Mouse (Mus musculus) brain, embryonic 14.5 days (tissue): ENCODE data around the gene Ephb2. TPM values are rescaled to one million over a fixed set of nuclear protein-coding genes. Genes with fewer than 3 reads are reported as not detected.
A peak's percentile ranks its signal among the peaks of the same experiment; 100 is the strongest.

Source experiments
- DNase-seq: peaks from one replicate; pipeline ENCODE4 v3.0.0-alpha.2; 2011; ENCODE audit warnings: low read depth
- CTCF ChIP-seq: fragments of 200-500 bp; IDR thresholded peaks from 2 replicates; pipeline ENCODE4 v1.5.1; 2012; ENCODE audit warnings: inconsistent platforms, mild to moderate bottlenecking, moderate library complexity, borderline replicate concordance; ENCODE audit not compliant: insufficient read depth, insufficient read length; ENCODE audit errors: extremely low read depth
- POLR2A ChIP-seq: fragments of 200-500 bp; IDR thresholded peaks from 2 replicates; pipeline ENCODE4 v1.6.1; 2012; ENCODE audit warnings: mild to moderate bottlenecking, inconsistent platforms, borderline replicate concordance; ENCODE audit not compliant: poor library complexity, insufficient read depth, insufficient read length, severe bottlenecking; ENCODE audit errors: extremely low read depth
- polyA plus RNA-seq: library from polyadenylated mRNA; depleted of rRNA; stranded (reverse); fragments of >200 nt; gene quantifications from 2 replicates; pipeline ENCODE4 v1.2.3, GENCODE M21; 2012

Gene Ephb2
- polyA plus RNA-seq, 1 experiment: 141 TPM

DNA sequence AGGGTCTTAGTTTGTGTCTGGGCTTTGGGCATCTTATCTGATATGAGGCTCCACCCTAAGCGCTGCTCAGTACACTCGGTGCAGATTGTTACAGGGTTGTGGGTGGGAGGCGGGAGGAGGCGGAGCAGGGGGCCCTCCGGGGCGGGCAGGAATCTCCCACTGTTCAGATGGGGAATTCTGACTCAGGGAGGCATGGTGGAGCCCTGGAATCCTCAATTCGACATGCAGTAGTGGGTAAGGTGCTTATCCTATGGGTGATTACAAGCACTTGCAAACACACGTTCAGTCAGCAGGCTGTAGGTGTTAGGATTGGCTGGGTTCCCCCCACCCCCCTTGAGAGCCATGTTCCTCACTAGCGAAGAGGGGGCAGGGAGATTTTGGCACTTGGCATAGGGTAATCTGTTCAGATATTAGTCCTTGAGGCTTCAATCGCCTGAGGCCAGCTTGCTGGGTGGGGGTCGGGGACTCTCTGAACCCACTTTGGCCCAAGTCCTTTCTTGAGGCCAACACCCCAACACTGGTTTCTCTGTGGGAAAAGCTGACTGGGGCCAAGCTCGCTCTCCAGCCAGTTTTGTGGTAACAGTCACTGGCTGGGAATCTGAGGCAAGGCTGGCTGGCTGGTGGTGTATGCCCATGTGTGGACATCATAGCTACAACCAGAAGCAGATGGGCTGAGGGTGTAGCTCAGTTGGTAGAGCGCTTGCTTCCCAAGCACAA, 186.2 kb downstream of the Ephb2 start:
- no peak for TF ChIP-seq CTCF
- no peak for TF ChIP-seq POLR2A
- DNase-seq: peak; percentile 14

- TF ChIP-seq POLR2A: no peak
- TF ChIP-seq CTCF: peak; percentile 94
- peak; percentile 80 for DNase-seq
Measured at GRCm38 (mm10) chr4:136648922-136649479, 186.8 kb downstream of the Ephb2 start.

DNA sequence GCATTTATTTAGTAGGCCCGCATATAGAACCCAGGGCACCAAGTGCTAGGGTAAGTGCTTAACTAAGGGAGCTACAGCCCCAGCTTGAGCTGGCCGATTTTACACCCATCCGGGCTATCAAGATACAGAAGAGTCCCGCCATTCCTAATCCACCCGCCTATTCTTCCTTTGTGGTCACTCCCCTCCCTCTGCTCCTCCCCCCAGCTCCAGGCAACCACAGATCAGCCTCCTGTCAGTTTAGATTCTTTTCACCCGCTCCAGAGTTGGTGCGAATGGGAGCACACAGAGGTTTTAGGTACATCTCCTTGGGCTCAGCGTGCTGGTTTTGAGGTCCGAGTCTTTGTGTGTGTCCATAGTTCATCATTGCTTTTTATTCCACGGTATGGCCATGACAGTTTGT, 196.9 kb downstream of the Ephb2 start:
- TF ChIP-seq CTCF (no peak), POLR2A (no peak)
- peak; percentile 76 for DNase-seq

- peak; percentile 13 for DNase-seq
- no peak for TF ChIP-seq POLR2A
- no peak for TF ChIP-seq CTCF
Measured at GRCm38 (mm10) chr4:136638230-136638750, 197.5 kb downstream of the Ephb2 start.

DNA sequence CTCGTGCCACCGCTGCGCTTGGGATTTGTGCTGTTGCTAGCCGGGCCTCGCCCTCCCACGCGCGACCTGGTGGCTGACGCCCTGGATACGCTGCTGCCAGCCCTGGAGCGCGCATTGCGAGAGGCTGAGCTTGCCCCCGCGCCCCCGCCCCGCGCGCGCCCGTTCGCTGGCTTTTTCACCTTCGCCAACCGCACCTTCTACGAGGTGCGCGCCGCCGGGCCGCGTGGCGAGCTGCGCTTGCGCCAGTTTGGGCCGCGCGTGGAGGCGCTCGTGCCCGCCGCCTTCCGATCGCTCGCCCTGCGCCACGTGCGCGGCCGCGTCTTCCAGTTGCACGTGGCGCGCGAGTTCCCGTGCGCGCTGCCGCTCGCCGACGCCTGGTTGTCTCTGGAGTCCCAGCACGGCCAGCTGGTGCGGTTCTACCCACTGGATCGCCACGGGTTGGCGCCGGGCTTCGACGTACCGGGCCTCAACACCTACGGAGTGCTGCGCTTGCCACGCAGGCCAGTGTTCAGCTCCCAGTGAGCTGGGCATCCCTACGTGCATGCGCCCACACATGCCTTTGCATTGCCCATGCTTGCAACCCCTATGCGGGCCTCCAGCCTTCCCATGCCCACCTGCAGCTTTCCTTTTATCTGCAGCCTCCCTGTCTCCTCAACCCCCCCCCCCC, 198.1 kb downstream of the Ephb2 start:
- peak; percentile 94 for DNase-seq
- TF ChIP-seq POLR2A: 0 out of 2 replicates have a peak, but pooled peaks have one; percentile 12
- TF ChIP-seq CTCF: no peak

DNA sequence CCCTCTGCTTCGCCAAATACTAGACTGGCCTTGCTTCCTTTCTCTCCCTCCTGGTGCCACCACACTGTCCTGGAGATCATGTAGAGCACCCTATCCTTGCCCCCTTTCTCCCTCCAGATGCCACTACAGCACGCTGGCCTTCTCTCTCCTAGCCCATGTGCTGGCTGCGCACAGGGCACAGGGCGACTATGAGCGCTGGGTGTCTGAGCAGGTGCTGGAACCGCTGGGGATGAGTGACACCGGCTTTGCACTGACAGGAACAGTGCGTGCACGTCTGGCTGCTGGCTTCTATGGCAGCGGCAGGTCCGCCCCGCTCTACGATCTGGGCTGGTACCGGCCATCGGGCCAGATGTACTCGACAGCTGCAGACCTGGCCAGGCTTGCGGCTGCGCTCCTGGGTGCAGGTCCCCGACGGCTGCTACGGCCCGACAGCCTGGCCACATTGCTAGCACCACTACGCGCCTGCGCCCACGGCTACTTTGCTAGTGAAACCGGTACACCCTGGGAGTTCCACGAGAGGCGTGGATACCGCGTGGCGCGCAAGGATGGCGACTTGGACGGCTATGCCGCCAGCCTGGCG, 198.7 kb downstream of the Ephb2 start:
- DNase-seq: no peak
- TF ChIP-seq CTCF: no peak
- TF ChIP-seq POLR2A: no peak

GRCm38 (mm10) chr4:136636511-136636910, 199.3 kb downstream of the Ephb2 start:
- TF ChIP-seq POLR2A (no peak), CTCF (no peak)
- DNase-seq: no peak

GRCm38 (mm10) chr4:136635995-136636394, 199.8 kb downstream of the Ephb2 start:
- no peak for TF ChIP-seq CTCF
- TF ChIP-seq POLR2A: no peak
- peak; percentile 15 for DNase-seq

DNA sequence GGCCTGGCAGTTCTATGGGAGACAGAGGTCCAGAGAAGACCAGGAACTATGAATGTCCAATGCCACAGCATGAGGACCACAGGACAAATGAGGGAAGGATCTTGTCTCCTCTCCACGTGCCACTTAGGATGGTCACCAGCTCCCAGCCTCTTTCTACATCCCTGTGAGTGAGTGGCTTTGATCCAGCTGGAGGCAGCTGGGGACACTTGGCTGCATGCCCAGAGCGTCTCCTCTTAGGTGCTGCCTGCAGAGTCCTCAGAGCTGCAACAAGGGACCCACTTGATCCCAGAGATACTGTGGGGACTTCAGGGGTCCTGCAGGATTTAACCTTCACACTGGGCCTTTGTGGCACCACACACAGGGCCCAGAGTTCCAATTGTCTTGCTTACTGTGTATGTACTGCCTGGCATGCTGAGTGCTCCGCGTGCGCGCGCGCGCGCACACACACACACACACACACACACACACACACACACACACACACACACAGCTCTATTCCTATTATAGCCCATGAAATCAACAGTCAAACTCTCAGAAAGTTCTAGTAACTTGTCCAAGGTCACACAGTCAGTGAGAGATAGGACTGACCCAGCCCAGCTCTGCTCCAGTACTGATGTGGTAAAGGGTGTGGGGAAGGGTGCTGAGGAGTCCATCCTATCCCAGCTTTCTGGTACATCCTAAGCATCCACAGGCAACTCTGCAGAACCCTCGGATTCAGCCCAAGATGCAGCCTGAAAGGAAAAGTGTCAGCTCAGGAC, 204.4 kb downstream of the Ephb2 start:
- TF ChIP-seq CTCF: no peak
- no peak for TF ChIP-seq POLR2A
- DNase-seq: peak; percentile 79

DNA sequence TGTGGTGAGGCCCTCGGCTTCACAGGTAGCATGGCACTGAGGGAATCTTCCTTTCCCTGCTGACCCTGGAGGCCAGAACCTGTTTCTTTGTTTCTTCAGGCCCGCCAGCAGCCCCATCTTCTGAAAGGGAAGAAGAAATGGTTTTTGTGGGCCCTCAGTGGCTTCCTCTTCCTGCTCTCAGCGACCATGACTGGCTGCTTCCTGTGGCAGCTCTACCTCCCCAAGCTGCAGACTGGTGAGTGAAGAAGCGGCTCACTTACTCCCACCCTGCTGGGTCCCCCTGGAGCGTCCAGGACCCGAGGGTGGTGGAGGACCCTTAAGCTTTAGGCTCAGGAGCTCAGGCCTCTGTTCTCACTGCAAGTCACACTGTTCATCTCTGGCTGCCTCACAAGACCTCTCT, 209.2 kb downstream of the Ephb2 start:
- DNase-seq: no peak
- no peak for TF ChIP-seq POLR2A
- no peak for TF ChIP-seq CTCF

- DNase-seq: no peak
- TF ChIP-seq POLR2A: no peak
- TF ChIP-seq CTCF: no peak
Measured at GRCm38 (mm10) chr4:136622388-136622787, 213.4 kb downstream of the Ephb2 start, which contains the start of gene Lactbl1. Gene Lactbl1 (plus strand): TSS chr4:136622621.

DNA sequence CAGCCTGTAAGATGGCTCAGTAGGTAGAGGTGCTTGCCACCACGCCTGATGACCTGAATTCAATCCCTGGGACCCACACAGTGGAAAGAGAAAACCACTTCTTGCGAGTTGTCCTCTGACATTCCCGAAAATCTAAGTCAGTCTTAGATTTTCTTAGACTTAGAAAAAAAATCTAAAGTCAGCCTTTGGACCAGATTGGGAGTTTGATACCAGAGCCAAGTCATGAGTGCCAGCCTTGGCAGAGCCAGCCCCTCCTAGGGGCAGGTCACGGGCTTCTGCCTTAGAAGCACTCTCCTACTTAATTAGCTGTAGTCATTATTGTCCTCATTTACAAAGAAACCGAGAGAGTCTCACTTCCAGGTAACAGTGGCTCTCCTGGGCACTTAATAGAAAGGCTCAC, 213.8 kb downstream of the Ephb2 start:
- no peak for TF ChIP-seq POLR2A
- DNase-seq: no peak

DNA sequence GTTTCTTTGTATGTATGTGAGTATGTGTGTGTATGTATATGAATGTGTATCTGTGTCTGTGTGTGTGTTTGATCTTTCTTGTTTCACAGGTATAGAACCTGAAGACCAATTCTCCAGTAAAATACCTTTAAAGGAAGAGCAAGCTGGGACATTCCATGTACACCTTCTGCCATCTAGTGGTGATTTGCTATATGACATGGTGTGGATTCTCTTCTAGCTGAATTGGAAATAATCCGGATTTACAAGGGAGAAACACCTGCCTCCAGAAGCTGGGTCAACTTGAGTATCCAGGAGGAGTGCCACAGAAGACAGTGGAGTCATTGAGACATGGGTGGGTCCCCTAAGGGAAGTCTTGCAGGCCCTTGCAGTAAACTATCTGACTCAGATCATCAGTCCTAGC, 214.5 kb downstream of the Ephb2 start:
- peak; percentile 60 for TF ChIP-seq CTCF
- TF ChIP-seq POLR2A: no peak
- peak; percentile 85 for DNase-seq

DNA sequence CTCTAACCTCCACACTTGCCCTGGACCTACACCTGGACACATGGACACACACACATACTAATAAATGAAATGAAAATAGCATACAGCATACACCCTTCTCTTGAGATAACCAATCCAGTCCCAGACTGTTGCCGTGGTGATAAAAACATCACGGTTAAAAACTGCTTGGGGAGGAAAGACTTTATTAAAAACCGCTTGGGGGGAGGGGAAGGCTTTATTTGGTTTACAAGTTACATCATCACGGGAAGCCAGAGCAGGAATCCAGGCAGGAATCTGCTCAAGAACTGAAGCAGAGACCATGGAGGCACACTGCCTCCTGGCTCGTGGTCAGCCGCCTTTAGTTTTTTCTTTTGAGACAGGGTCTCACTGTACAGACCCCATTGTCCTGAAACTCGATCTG, 222.1 kb downstream of the Ephb2 start:
- TF ChIP-seq CTCF: no peak
- TF ChIP-seq POLR2A: no peak
- no peak for DNase-seq
